Mouse (Mus musculus) liver, postnatal 0 days (tissue): Measurements from ENCODE around the gene Ahdc1.

Experiments
- CTCF ChIP-seq: sonication (generic); IDR thresholded peaks from 2 replicates; pipeline ENCODE4 v1.5.1; 2016; ENCODE audit warnings: antibody characterized with exemption, low read depth
- EP300 ChIP-seq: IDR thresholded peaks from 2 replicates; pipeline ENCODE4 v1.6.1; 2016; ENCODE audit warnings: antibody characterized with exemption, low read depth, mild to moderate bottlenecking

DNA sequence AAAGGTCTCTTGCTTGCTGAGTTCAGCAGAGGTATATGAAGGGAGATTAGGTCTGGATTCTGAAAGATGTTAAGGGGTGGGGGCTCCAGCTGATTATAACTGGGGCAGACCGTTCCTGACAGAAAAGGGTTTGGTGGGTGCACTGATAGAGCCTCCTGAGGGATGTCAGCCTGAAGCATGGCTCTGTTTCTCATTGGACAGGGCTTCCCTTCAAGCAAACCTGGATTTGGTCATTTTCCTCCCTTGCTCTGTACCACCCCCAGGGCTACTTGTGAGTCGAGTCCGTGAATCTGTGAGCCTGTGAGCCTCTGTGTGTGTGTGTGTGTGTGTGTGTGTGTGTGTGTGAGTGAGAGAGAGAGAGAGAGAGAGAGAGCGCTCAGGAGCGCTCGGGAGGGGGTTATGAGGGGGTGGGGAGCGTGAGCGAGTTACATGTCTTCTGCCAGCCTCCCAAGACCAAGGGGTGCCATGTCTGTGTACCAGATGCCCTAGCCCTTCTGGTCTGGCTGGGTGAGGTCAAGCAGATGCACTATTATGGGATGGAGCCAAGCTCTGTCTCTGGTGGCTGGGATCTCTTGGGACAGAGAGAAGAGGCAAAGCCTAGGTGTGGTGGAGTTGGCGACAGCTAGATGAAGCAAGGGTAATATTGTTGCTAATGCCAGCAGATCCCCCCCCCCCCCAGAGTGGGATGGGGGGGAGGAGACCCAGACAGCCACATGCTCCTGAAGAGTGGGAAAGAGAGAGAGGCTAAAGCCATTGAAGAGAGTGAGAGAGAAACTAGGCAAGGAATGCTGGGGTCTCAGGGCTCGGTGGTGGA, 4.0 kb downstream of the Ahdc1 start:
- TF ChIP-seq CTCF (no peak), EP300 (no peak)
